Mouse (Mus musculus): ENCODE data around the gene Ppp1r16b. TPM values are rescaled to one million over a fixed set of nuclear protein-coding genes. Genes with fewer than 3 reads are reported as not detected.

The Ppp1r16b gene
- total RNA-seq, 2 experiments from 2014 or later: 11.3 to 13.4 TPM

- DNase-seq: no peak
- intact Hi-C loops (cut with DNase I): loop anchor here (5.0 kb wide), 1 partner anchor 57 kb away; no protein-coding TSS in a partner anchor
Observed at GRCm38 (mm10) chr2:158684910-158685309, 19.7 kb downstream of the Ppp1r16b start.

DNA sequence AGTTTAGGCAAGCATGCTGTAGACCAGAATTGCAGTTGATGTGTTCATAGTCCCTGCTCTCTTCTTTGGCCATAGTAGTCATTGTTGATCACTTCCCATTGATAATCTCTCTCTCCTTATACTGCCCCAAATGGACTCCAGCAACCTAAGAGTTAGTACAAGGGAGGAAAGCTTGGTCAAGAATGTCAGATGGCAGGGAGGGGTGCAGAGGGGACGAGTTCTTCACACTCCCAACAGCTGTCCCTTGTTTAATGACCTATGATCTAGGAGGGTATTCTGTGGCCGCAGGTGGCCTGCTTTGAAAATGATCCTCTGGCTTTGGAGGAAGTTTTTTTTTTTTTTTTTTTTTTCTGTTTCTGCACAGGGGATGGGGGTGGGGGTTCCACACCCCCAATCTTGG lies 21.2 kb downstream of the Ppp1r16b start:
- intact Hi-C loops (cut with DNase I): loop anchor here (5.0 kb wide), 1 partner anchor 56 kb away; no protein-coding TSS in a partner anchor
- no peak for DNase-seq

- DNase-seq: peak; percentile 62
- intact Hi-C loops (cut with DNase I): loop anchor here (5.0 kb wide), 1 partner anchor 54 kb away; no protein-coding TSS in a partner anchor
Observed at GRCm38 (mm10) chr2:158687804-158688241, 22.6 kb downstream of the Ppp1r16b start.

DNA sequence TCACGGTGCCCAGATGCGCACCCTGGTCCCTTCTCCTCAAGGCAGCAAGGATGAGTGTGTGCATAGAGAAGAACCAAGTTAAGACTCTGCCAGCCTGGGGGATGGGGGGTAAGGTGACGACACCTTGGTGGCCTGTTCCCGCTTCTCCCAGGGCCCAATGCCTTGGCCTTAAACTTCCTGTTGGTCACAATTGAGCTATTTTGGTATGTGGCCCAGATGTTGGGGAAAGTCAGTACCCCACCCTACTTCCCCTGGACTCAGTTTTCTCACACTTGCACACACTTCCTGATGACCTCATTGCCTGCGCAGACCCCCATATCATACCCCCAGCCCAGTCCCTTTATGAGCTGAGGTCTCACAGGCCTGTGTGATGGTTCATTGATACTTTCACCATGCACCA lies 23.9 kb downstream of the Ppp1r16b start:
- no peak for DNase-seq
- intact Hi-C loops (cut with DNase I): loop anchor here (5.0 kb wide), 1 partner anchor 53 kb away; no protein-coding TSS in a partner anchor

GRCm38 (mm10) chr2:158689640-158690039 lies 24.4 kb downstream of the Ppp1r16b start:
- DNase-seq: no peak
- intact Hi-C loops (cut with DNase I): loop anchor here (5.0 kb wide), 1 partner anchor 53 kb away; no protein-coding TSS in a partner anchor

DNA sequence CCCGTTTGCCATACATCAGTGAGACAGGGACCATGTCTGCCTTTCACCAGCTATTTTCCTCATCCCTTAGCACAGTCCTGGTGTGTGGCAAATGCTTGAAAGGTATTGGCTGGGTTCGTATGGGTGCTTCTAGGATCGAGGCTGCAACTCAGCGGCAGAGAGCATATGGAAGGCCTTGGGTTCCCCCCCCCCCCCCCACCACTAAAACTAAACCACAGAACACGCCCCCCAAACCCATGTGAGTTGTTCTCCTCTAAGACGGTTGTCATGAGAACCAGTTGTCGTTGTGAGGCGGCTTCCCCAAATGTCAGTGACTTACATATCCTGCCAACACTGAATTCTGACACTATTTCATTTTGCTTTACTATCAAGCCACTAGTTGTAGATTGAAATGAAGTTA lies 24.9 kb downstream of the Ppp1r16b start:
- DNase-seq: no peak
- intact Hi-C loops (cut with DNase I): no loop called here

- intact Hi-C loops (cut with DNase I): no loop called here
- no peak for DNase-seq
Observed at GRCm38 (mm10) chr2:158692191-158692590, 27.0 kb downstream of the Ppp1r16b start.

DNA sequence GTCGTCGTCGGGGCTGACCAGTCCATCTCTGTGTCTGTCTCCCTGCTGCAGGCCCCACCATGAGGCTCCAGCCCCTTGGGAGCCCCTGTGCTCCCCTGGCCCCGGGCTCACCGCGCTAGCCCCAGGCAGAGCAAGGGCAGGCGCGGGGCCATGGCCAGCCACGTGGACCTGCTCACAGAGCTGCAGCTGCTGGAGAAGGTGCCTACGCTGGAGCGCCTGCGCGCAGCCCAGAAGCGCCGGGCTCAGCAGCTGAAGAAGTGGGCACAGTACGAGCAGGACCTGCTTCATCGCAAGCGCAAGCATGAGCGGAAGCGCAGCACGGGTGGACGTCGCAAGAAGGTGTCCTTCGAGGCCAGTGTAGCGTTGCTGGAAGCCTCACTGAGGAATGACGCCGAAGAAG lies 30.6 kb downstream of the Ppp1r16b start:
- intact Hi-C loops (cut with DNase I): no loop called here
- DNase-seq: no peak

- intact Hi-C loops (cut with DNase I): no loop called here
- DNase-seq: no peak
Observed at GRCm38 (mm10) chr2:158696451-158696850, 31.3 kb downstream of the Ppp1r16b start.

GRCm38 (mm10) chr2:158699908-158700307 lies 34.7 kb downstream of the Ppp1r16b start:
- no peak for DNase-seq
- intact Hi-C loops (cut with DNase I): loop anchor here (5.0 kb wide), 2 partner anchors 33 to 42 kb away; partner anchors contain the start of gene Ppp1r16b

GRCm38 (mm10) chr2:158700535-158701256 lies 35.5 kb downstream of the Ppp1r16b start:
- intact Hi-C loops (cut with DNase I): loop anchor here (5.0 kb wide), 2 partner anchors 33 to 42 kb away; partner anchors contain the start of gene Ppp1r16b
- DNase-seq: no peak

DNA sequence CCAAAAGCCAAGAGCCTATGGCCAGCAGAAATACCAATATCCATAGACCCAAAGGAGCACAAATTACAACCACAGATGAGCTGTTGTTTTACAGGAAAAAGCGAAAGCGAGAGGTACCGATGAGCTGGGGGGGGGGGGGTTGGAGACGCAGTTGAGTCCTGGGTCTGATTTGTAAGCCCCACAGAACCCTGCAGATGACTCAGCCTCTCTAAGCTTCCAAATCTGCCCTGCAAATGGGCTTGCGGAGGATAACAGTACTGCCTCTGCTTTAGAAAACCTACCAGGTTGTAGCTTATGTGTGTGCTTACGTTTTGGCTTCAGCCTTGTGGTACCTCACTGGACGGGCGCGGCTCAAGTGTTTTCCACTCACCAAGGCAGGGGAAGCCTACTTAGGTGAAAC lies 36.3 kb downstream of the Ppp1r16b start:
- intact Hi-C loops (cut with DNase I): loop anchor here (5.0 kb wide), 2 partner anchors 34 to 41 kb away; partner anchors contain the start of gene Ppp1r16b
- no peak for DNase-seq

GRCm38 (mm10) chr2:158702176-158702575 lies 37.0 kb downstream of the Ppp1r16b start:
- no peak for DNase-seq
- intact Hi-C loops (cut with DNase I): loop anchor here (5.0 kb wide), 2 partner anchors 35 to 40 kb away; partner anchors contain the start of gene Ppp1r16b

- intact Hi-C loops (cut with DNase I): loop anchor here (5.0 kb wide), 2 partner anchors 37 to 38 kb away; partner anchors contain the start of gene Ppp1r16b
Observed at GRCm38 (mm10) chr2:158704720-158705119, 39.5 kb downstream of the Ppp1r16b start.

GRCm38 (mm10) chr2:158705529-158705928 lies 40.3 kb downstream of the Ppp1r16b start:
- intact Hi-C loops (cut with DNase I): no loop called here
- no peak for DNase-seq

More at GRCm38 (mm10) chr2:158704720-158705119, 39.5 kb downstream of the Ppp1r16b start:
- no peak for DNase-seq

DNA sequence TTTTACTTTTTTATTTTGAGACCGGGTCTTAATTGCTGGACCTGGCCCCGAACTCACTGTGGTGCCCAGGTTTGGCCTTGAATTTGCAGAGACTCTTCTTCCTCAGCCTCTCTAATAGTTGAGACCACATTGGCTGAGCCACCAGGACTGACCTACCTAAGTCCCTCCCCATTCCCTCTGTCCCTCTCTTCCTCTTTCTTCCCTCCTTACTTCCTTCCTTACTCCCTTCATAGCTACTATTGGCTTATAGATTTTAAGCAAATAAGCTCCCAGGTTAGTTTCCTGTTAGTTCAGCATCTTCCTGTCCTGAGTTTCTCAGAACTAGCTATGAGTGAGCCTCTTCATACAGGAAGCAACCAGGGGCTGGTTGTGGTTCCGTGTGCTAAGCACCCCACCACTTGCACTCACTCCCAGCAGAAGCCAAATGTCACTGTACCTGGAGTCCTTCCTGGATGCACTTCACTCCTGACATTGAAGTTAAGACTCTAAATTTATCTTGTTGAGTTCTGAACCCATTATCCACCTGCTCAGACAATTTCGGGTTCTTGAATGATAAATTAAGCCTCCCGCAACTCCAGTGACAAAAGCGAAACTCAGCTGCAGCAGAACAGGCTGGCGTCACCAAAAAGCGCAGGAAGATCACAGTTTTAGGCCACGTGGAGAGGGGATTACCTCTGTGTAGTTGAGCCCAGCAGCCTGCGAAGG lies 41.7 kb downstream of the Ppp1r16b start:
- intact Hi-C loops (cut with DNase I): no loop called here
- DNase-seq: no peak

GRCm38 (mm10) chr2:158708121-158708520 lies 42.9 kb downstream of the Ppp1r16b start:
- DNase-seq: no peak
- intact Hi-C loops (cut with DNase I): no loop called here

DNA sequence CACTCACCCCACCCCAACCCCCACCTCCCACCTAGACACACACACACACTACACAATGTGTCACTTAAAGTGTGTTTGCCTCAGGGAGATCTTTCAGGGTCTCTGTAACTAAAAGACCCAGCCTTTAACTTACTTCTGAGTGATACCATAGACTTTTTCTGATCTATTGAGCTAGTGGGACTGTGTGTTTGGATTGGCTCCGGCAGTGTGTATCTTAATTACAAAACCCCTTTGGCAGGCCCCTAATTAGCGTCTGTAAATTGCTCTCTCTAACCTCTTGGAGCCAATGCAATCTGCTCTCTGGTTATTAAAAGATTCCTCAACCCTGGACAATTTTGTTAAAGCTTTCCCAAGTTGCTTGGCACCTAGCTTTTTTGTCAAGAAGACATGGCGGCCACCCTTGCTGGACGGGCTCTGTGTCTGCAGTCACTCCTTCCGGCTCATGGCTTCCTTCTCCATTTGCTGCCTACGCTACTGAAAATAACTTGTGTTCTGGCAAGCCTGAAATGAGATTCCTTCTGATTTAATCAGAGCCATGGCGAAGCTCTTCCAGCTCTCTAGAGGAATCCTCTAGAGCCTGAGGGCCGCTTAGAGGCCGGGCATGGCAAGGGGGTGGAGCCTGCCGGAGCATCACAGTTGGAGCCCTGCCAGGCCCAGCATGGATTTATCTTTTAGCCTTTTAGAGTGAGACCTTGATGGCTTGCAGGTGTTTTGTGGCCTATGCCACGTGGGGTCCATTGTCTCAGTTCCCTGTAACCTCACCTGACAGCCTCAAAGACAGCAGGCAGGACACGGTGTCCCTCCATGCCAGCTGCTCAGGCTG lies 46.9 kb downstream of the Ppp1r16b start:
- intact Hi-C loops (cut with DNase I): no loop called here
- no peak for DNase-seq

GRCm38 (mm10) chr2:158714826-158715225 lies 49.6 kb downstream of the Ppp1r16b start:
- no peak for DNase-seq
- intact Hi-C loops (cut with DNase I): no loop called here

DNA sequence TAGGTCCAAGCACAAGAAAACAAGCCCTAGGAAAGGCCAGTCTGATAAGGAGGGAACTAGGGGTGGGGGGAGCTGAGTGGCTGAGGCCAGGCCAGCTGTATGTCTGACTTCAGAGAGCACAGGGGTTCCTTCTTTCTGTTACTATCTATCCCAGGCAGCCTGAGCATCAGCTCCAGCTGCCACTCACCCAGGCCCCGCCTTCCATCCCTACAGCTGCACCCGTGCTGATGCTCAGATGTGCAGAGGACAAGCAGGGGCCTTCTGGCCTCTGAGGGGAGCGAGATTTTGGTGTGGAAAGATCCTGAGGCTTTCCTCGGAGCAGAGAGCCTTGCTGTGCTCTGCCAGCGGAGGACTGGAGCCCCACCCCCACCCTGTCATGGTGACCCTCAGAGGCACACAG lies 50.9 kb downstream of the Ppp1r16b start:
- intact Hi-C loops (cut with DNase I): no loop called here
- DNase-seq: no peak

Measured in heart, postnatal 36 days (tissue).